Mouse (Mus musculus): ENCODE data around the gene Rhbdd1. TPM values are rescaled to one million over a fixed set of nuclear protein-coding genes. Genes with fewer than 3 reads are reported as not detected.

Gene Rhbdd1
- total RNA-seq, 2 experiments from 2014 or later = 30.0 to 42.7 TPM

DNA sequence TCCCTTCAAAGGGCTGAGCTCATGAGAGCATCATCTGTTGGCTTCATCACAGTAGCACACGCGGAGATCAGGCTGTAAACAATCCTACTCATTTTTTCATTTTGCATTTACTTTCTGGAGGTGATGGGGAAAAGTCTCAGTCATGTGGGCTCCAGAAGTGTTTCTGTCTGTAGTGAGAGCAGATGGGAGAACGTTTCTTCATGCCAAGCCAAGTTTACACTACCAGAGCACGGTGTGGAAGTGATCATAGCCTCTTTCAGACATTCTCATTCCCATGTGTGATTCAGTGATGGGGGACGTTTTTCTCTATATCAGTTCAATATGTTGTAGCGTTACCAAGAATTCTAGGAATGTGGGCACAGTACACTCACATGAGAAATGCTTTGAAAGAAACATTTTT, 45.9 kb downstream of the Rhbdd1 start:
- DNase-seq = no peak

DNA sequence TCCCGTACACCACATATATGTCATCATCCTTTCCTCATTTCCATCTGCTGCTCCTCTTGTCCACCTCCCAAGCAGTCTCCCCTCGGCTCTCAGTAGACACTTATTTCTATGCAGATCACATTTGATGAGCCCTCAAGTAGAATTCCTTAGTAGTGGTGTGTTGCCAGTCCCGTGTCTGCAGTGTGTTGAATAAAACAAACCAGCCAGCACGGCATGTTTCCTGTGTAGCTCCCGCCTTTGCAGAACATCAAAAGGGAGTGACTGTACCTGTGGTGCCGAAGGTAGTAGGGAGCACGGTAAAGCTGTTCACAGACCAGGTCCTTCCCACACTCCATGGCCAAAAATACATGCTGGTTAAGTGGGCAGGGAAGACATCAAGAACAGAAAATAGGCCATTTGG, 47.8 kb downstream of the Rhbdd1 start:
- DNase-seq = no peak

DNA sequence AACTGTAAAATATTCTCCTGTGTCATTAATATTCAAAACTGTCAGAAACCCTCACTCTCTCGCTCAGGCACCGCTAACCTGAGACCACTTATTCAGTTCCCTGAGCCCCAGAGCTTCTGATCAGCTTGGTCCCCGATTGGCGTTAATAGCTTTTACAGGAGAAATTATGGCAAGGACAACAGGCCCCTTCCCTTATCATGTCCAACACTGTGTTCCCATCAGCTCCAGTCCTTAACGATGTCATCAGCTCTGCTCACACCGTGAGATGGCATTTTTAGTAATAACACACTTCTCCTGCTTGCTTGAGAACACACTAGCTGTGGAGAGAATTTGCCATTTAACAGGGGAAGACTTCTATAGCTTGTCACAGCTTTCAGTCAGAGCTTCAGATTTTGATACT, 48.2 kb downstream of the Rhbdd1 start:
- DNase-seq = no peak

DNA sequence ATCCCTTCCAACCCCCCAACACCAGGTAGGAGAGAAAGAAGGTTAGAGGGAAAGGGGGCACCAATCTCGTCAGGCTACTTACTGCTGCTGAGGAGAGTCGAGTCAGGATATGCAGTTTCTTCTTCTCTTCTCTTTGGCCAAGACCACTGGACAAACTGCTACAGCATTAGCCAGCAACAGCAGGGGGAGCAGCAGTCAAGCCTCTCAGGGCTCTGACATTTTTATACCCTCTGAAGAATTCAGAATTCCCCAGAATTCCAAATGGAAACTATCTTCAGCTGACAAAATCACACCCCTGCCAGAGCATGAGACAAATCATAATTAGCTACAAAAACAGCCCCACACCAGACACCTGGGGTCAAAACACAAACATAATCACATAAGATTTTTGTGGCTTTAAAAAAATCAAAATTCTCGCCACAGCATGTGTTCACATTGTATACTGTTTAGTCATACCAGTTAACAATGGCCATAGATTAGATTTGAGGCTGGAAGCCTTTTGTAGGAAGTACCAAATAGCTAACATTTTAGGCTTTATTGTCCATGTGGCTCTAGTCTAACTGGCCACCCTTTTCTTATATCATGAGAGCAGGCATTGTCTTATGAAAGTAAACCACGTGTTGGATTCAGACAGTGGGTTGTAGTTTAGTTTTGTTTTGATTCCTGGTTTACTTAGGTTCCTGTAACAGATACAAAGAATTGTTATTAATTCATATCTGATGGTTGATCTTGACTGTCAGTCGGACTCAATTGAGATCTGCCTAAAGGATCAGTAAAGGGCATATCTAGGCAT, 55.6 kb downstream of the Rhbdd1 start:
- no peak for DNase-seq

DNA sequence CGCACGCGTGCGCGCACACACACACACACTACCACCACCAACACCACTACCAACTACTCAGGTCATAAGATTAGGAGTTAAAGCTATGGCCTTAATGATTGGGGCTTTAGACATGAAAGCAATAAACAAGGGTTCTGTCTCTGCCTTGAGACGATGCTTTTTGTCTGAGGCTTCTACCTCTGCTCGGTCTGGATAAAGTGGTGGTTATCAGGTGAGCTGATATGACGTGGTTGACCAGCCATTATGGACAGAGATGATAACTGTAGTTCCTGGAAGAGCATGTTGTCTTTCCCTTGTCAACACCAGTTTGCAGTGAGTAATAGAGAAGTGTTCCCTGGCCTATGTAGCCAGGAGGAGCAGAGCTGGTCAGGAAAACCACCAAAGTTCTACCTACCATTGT, 57.7 kb downstream of the Rhbdd1 start:
- no peak for DNase-seq

DNA sequence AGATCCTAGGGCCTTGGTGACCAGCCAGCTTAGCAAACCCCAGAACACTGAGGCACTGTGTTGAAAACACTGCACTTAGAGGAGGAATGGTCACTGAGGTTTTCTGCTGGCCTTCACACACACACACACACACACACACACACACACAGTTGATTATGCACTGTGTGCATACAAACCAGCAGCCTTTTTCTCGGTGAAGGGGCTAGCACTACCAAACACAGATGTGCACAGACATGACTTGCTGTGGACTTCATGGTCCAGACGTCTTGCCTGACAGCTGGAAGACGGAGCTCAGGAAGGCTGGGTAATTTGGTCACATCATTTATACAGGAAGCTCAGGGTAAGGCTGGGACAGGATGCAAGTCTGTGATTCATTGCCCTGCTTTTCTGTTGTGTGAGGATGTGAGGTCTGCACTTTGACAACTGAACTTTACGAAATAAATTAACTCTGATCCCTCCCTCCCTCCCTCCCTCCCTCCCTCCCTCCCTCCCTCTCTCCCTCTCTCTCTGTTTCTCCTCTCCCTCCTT, 58.6 kb downstream of the Rhbdd1 start:
- no peak for DNase-seq

DNA sequence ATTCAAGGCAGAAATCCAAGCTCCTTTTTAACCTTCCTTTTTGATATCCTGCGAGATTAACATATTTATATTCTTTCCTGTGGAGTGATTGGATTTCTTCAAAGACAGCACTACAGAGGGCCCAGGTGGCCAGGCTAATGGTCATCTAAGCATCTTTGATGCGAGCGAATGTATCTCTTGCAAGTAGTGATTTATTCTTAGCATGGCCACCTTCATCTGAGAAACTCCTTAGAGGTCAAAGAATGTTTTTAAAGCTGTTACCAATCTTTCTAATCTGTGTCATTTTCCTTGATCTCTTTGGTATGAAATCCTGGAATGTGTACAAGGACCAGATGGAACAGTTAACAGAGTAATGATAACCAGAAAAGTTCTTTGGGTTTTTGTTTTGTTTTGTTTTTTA, 59.2 kb downstream of the Rhbdd1 start:
- DNase-seq = no peak

DNA sequence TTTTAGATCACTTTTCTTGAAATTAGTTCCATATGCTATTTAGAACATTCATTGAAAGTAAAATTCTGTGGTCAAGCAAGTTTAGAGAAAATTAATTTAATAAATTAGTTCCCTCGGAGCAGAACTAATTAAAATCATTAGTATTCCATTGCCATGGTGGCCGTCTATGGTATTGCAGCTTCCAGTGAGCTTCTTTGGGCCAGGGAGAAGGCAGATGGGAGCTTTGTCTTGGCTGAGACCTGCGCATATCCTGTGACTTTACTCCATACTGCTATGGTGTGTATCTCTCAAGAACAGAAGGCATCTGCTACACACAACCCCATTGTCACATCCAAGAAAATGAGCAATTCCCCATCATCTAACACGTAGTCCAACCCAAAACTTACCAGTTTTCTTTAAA, 65.7 kb downstream of the Rhbdd1 start:
- DNase-seq = no peak

DNA sequence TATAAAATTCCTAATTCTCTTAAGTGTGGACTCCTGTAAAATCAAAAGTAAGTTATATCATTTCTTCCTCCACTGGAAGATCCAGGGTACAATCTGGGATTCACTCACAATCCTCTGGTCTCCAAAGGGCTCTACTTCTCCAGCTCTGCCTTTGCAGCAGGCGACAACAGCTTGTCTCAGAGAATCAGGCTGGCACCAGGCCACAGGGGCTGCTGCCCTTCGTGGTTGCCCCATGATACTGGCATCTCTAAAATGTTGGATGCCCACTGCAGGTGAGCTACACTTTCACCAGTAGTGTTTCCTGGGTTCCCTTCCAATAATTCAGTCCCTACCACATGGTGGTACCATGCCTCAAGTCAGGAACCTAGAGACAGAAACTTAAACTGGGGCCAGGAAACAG, 67.9 kb downstream of the Rhbdd1 start:
- DNase-seq = no peak

DNA sequence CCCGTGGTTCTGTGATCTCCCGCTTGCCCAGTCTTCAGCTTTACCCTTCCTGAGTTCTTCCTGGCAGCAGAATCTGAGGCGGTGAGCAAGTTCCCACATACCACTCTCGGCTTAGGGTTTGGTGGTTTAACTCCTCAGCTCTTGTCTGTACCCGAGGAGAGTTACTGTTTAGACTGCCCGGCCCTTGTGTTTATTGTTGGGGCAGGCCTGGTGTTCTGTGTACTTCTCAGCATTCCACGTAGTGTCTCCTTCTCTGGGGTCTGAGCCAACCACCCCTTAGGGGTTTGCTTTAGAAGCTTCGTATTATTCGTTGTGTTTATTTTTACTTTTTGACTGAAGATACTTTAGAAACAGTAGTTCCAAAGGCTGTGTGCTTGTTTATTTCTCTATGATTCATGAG, 68.8 kb downstream of the Rhbdd1 start:
- DNase-seq = no peak

DNA sequence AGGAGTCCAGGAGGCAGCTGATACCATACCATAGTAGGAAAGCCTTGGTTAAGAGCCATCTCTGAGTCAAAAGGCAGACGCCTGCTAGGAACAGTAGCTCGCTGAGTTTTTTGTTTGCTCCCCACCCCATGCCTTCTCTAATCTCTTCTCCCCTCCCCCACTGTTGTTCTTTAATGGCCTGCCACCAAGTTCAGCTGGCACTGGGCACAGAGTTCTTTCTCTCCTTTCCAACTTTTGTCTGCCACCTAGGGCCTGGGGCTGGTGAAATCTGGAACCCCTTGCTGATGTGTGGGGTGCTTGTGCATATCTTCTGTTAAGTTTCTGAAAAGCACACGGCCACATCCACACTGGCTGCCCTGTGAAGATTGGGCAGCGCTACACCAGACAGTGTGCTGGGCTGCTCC, 69.6 kb downstream of the Rhbdd1 start:
- no peak for DNase-seq

DNA sequence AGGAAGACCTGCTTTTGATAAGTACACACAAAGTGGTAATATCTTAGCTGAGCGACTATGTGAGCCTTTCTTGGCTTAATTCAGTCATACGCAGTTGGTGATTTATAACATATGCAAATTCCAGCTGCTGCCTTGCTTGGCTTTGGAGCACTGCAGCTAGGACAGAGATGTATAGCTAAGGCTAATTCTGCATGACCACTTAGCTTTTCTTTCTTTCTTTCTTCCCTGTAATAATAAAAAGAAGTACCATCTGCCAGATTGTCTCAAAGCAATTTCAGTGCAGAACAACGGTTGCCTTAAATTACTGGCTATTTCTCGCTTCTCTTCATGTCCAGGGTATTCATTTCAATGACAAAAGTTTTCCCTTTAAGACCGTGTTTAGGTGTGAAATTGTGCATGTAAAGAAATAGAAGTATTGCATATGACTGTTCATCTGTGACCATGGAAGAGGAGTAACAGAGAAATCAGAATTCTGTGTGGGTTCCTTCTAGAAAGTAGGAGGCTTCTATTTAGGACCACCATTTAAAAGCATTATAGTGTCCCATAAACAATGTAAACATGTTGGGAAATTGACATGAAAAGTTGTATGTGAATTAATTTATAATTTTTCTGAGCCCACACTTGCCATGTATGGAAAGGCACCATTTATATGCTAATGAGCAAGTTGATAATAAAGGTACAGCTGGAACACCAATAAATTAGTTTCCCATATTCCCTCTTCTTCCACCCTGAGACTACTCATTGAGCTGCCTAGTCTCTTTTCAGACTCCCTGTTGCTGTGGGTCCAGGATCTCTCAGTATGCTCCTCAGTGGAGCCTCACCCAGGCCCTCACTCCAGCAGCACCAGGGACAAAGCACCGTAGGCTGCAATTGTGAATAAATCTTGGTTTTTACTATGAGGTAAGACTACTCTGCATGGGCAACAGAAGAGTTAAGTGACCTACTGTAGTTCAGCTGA, 70.8 kb downstream of the Rhbdd1 start:
- DNase-seq = no peak

DNA sequence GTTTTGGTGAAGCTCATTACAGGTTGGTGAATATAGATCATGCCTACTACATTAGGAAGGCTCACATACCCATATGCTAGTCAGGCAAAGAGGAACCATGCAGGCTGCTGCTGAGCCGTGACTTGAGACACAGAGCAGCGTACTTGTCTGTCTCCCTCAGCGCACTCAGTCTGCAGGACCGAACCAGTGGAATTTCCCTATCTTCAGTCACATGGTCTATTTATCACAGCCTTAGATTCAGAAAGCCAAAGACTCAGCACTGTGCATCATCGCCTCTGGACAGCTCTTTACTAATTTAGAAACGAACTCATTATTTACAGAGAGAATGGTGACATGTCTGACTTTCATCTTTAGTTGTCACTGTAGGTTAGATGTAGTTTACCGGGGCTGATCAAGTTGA, 73.1 kb downstream of the Rhbdd1 start:
- no peak for DNase-seq

DNA sequence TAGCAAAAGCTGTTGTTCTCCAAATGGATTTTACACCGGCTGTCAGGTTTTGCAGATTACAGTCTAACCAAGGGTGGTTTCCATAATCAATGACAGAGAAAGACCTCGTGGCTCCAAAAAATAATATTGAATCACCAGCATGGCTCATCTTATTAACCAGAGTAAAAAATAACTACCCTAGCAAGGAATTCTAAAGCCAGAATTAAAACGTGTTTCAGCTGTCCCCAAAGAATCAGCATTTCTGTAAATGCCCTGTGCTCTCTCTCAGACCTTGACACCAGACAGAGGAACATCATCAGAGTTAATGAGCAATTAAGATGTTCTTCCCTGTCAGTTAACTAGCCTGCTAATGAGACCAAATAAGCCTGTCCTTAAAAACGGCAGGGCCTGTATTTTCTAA, 79.1 kb downstream of the Rhbdd1 start:
- no peak for DNase-seq

DNA sequence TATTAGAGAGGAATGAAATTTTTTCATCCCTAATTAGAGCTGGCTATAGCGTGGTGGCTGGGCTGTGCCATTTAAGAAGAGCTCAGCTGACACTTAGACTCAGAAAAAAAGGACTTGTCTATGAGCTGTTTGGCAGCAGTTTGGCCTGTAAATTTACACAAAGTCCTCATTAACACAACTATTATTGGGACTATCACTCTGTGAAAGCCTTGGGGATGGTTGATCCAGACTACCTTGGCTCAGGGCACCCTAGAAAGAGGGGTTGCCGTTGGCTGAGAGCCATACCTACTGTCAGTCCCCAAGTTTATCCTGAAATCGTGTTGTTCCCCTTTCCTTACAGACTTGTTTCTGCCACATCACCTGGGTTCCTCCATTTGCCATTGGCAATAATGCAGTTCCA, 91.5 kb downstream of the Rhbdd1 start:
- DNase-seq = no peak

DNA sequence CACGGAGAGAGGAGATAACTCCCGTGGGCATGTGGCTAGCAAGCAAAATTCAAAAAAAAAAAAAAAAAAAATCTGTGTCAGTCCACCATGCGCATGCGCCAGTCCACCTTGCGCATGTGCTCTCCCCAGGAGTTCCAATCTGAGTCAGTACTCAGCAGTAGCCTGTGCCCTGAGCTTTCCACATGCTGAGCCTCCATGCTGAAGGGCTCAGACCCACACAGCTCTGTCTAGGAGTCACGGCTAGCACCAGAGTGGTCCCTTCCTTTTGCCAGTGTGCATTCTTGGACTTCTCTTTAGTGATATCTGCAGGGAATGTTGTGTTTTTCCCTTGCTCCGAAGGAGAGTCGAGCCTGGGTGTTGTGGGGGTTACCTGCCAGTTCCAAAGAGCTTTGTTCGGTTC, 93.0 kb downstream of the Rhbdd1 start:
- DNase-seq = no peak

DNA sequence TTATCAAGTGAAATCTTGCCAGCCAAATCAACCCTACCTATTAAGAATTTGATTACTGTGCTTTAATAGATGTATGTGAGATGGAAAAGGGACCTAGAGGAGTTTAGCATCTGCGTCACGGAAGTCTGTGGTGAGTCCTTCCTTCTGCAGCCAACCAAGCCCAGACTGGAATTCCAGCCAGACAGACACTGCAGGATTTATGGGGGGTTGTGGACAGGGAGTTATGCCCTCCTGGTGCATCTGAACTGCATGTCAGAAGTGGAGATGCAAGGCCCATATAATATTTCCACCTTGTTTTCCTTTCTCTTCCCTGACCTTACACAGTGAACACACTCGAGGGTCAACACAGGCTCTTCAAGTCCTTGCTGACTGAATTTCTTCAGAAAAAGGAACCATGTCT, 94.3 kb downstream of the Rhbdd1 start:
- no peak for DNase-seq

DNA sequence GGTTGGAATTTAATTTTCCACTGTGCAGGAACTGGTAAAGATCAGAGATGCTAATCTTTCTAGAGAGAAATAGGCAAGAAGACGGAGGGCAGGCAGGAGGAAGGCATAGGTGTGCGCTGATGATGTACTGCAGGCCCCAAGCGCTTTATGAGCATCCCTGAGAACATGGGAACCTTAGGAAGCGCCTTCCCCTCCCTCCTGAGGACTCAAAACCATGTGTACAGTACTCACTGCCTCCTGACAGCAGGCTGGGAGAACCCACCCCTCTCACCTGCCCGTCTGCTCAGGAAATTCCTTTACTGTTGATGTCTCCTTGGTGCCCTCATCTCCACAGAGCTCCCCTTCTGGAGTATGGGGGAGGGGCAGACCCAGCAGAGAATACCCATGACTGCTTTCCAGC, 95.3 kb downstream of the Rhbdd1 start:
- DNase-seq = no peak

DNA sequence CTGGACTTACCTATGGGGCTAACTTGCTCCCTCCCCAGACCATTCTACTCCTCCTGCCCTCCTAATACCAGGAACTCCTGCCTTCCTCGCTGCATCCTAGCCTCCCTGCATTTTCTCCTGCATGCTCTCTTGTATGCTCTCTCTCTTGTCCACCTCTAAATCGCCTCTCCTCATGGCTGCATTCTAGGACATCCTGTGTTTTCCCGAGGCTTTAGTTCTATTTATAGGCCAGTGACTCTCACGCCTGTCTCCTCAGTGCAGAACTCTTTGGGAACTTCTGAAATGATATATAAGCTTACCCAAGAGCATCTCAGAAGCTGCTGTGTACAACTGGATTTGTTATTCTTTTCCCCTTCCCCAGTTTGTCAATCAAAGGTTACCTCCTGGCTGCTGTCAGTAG, 95.8 kb downstream of the Rhbdd1 start:
- DNase-seq = no peak

DNA sequence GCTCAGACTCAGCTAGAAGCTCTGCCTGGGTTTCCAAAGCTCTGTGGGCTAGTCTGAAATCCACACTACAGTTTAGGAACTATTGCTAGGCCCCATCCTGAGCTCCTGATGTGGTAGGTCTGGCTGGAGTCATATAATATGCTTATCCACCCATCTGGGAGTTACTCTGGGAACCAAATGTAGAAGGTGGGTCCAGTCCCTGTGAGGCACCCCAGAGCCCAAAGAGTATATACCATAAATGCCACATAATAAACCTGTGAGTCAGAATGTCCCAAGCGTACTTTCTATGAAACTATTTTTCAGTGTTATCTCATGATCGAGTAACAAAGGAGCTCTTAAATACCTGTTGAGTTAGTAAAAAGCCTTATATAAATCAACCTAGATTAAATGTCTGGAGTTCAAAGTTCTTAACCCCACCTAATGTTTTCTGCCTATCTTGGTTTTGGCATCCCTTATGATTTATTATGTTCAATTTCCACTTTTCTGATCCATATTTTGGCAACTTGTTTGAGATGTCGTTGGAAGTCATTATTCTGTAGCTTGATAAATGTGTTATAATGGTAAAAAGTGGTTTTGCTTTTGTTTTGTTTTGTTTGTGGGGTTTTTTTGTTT, 98.3 kb downstream of the Rhbdd1 start:
- no peak for DNase-seq

DNA sequence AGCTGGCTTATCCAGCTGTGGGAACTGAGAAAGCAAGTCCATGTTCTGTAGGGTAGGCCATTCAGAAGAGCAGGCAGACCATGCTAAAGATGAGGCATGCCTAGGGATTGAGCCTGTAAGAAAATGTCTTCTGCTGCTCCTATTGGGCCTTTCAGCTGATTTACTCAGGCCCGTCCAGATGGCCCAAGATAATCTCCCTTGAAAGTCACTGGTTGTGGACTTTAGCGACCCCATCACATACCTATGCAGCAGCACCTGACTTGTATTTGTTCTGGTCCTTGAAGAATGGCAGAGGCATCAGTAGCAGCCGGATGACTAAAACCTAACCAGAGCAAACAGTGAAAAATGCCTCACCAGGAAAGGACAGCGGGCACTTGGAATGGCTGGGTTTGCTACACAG, 99.4 kb downstream of the Rhbdd1 start:
- no peak for DNase-seq

DNA sequence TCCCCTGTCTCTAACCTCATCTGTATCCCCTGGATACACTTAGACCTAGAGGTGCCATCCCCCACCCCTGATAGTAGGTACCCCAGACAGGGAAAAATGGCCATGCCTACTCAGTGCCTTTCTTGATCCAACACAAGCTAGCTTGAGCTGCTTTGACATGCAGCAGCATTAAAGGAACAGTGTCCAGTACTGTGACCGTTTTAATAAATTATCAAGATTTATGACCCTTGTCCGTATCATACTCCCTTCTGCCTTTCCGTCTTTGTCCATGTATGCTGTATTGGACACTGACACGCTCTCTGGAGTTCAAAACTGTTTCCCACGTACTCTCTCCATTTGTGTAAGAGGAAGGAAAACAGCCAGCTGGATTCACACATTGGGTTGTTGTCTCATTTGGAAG, 111.5 kb downstream of the Rhbdd1 start:
- no peak for DNase-seq

DNA sequence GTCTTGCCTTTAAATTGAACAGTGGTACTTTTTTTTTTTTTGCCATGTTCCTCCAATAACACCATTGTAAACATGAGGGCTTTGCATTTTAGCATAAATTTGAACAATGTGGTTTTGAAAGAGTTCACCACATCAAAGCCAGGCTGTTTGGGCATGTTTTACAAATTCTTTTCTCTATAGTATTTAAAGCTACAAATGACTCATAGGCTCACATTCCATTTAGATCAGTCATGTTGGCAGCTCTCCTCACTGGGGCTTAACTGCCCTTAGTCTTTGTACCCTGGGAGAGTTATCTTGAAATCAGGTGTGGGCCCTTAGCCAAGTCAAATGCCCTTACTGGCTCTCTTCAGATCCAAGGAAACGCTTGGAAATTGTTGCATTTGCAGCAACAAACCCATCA, 112.8 kb downstream of the Rhbdd1 start:
- peak; percentile 71 to 80 for DNase-seq
